Mouse (Mus musculus) WW6 (cell line): ENCODE measurements around the gene Ralgds.
"Not testable (repeated sequence)": the region's sequence is repeated elsewhere in the genome, so short reads cannot be mapped to it uniquely, and the experiment has no call there.

Source experiments
- DNase-seq: peaks from one replicate; pipeline ENCODE4 v3.0.0-alpha.2; 2013; ENCODE audit warnings: low read depth, low spot score

The Ralgds gene

DNA sequence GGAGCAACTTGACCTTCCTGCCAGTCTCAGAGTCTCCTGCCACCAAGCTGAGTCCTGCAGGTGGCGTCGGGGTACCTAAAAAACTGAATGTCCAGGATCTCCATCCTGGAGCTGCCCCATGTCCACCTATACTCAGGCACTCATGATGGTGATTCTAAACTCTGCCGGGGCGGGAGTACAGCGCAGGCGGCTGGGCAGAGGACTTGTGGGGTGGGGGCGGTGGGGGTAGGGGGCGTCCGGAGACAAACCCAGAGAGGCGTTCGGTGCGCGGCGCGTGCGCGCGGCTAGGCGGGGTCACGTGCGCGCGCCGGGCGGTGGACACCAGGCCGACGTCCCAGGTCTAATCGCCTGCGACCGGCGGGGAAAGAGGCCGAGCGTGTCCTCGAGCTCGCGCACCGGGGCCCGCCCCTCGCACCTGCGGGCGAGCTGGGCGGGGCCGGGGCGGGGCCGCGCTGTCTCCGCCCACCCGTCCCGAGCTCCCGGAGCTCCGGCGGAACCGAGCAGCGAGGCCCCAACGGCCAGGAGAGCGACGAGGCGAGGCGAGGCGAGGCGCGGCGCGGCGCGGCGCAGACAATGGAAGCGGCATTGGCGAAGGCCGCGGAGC lies at the start of gene Ralgds:
Ralgds (plus strand) TSS at position 328 of the 604 bp plus-strand sequence.
- DNase-seq, result no peak

DNA sequence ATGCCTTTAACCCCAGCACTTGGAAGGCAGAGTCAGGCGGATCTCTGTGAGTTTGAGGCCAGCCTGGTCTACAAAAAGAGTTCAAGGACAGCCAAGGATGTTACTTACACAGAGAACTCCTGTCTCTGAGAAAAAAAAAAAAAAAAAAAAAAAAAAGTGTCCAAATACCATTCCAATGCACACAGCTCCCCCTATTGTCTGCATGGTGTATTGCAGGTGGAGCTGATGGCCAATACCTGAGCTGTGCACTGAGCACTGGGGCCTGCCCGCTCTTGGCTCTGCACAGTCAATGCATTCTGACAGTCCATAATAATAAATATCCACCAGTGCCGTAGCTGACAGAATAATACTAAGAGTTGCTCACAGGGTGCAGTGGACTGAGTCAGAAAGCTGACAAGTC lies 49.0 kb upstream of the Ralgds start:
- DNase-seq, result peak; percentile 61

DNA sequence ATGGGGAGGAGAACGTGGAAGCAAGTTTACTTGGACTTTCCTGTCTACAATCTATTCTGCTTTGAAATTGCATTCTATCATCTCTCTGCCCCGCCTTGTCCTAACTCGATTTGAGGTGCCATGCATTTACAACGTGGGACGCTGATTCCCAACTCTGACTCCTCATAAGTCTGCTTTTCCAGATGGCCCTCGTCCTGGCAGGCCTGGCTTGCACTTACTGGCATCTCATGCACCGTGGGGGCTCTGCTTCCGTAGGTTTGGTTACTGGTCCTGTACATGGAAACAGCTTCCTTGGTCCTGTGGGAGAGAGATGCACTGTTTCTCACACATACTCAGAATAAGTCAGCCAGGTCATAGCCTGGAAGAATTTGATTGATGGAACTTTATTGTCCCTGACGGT lies 48.0 kb upstream of the Ralgds start:
- no peak for DNase-seq

DNA sequence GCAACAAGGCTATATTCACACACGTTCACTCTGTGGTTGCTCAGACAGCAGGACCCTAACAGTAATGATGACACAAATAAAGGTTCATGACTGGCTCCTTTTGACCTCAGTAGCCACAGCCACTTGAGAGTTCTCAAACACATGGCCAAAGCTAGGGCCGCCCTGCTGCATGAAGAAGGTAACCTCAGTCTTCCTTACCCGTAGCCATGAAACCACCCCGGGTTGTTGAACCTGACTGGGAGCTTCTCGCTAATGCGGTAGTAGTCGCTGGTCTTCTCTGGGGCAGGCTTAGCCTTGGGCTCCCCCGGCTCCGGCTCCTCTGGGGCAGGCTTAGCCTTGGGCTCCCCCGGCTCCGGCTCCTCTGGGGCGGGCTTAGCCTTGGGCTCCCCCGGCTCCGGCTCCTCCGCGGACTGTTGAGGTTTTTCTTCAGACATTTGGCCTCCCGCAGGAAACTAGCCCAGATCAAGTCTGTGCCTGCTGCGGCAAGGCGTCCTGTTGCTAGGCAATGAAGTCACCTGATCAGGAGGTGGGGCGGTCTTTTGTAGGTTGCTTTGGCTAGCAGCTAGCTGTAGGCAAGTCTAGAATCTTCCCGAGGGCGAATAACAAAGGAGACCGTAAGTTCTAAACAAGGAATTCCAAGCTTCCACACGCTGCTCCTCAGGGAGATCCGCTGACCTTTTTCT lies 46.9 kb upstream of the Ralgds start, which contains the start of gene 1700007K13Rik:
1700007K13Rik (minus strand) TSS at position 497 of the 683 bp plus-strand sequence.
- DNase-seq, result peak; percentile 82

DNA sequence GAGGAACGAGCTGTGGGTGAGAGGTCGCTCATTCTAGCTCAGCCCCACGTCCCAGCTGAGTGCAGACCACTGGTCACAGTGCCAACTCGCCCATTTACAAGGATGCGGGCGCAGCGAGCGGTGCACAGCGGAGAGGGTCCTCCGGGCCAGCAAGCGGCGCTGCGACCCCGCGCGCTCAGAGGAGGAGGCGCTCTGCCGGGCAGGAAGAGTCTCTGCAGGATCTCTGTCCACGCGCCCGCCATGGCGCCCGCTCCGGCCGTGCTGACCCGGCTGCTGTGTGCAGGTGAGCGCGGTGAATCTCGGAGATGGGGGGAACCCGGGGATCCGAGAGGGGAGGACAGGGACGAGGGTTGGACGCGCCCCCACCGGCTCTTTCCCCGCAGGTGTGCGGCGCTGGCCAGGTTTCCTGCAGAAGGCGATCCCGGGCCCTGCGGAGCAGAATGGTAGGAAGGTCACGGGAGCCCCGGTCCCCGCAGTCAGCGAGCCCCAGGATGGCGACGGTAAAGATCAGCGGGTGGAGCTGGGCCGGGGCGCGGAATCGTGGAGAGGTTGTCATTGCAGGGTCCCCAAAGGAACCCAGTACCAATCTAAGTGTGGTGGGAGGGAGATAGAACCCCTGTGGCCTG lies 45.0 kb upstream of the Ralgds start, which contains the start of gene Mrps2:
Mrps2 (plus strand) TSS at position 207 of the 626 bp plus-strand sequence.
- peak; percentile 74 for DNase-seq

DNA sequence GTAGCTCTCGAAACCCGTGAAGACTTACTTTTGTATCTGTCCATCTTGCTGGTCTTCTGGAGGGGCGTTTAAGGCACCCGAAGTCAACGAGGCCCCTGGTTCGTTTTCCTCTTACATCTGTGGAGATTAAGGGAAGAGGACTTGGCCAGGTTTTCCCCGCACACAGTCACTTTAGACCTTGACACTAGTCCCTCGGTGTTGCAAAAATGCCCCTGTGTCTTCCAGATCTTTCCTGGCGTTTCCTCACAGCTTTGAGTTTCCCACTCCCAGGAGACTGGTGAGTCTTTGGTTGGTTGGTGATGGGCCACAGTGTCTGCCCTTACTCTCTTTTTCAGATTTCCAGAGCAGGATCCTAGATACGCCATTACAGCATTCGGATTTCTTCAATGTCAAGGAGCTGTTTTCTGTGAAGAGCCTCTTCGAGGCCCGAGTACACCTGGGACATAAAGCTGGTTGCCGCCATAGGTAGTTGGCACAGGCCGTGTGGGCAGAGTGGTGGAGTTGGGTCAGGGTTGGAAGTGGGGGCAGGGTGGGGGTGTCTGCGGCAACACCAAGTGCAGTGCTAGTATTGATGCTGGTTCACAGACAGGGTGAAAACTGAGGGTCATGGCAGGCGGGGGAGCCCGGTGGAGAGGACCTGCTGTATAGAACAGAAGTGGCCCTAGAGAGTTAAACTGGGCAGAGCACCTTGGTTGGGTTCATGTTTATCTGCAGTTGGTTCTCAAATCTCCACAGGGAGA lies 44.3 kb upstream of the Ralgds start:
- DNase-seq, result no peak

DNA sequence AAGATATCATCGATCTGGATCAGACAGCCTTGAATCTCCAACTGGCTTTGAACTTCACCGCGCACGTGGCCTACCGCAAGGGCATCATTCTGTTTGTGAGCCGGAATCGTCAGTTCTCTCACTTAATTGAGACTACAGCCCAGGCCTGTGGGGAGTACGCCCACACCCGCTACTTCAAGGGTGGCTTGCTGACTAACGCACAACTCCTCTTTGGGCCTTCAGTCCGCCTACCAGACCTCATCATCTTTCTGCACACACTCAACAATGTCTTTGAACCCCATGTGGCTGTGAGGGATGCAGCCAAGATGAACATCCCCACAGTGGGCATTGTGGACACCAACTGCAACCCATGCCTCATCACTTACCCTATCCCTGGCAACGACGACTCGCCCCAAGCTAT lies 43.5 kb upstream of the Ralgds start:
- no peak for DNase-seq

DNA sequence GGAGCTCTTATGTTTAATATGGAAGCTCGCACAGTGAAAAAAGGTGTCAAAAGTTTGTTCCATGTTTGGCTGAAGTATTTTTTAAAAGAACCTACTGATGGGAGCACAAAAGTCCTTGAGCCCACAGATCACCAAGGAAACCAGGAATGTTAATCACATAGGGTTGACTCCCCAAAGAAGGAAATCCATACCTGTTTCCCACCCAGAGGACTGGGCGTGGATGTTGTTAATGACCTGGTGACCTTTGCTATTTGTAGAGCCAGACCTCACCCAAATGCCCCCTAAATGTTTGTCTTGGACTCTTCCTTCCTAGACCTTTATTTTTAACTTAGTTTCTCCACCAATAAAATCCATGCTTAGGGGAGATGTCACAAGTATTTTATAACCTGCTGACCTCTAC lies 42.3 kb upstream of the Ralgds start:
- DNase-seq, result no peak

DNA sequence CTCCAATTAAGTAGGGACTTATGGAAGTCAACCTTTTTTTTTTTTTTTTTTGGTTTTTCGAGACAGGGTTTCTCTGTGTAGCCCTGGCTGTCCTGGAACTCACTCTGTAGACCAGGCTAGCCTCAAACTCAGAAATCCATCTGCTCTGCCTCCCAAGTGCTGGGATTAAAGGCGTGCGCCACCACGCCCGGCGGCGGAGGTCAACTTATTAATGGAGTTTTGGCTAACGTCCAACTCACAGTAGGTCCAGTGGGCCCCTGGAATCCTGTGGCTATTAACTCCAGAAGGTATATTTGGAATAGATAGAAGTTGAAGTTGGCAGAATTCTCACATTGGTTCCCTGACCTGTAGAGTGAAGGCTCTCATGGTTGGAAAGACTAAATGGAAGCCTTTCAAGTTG lies 40.9 kb upstream of the Ralgds start:
- DNase-seq, result not testable (repeated sequence)

DNA sequence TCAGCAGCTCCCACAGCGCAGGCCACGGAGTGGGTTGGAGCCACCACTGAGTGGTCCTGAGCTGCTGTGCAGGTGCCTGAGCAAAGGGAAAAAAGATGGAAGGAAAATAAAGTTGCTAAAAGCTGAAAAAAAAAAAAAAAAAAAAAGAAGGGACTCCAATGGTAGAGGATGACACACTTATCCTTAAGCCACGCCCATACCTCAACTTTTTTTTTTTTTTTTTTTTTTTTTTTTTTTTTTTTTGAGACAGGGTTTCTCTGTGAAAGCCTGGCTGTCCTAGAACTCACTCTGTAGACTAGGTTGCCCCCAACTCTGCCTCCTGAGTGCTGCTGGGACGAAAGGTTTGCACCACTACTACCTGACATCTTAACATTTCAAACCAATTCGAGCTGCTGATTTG lies 34.9 kb upstream of the Ralgds start:
- not testable (repeated sequence) for DNase-seq

DNA sequence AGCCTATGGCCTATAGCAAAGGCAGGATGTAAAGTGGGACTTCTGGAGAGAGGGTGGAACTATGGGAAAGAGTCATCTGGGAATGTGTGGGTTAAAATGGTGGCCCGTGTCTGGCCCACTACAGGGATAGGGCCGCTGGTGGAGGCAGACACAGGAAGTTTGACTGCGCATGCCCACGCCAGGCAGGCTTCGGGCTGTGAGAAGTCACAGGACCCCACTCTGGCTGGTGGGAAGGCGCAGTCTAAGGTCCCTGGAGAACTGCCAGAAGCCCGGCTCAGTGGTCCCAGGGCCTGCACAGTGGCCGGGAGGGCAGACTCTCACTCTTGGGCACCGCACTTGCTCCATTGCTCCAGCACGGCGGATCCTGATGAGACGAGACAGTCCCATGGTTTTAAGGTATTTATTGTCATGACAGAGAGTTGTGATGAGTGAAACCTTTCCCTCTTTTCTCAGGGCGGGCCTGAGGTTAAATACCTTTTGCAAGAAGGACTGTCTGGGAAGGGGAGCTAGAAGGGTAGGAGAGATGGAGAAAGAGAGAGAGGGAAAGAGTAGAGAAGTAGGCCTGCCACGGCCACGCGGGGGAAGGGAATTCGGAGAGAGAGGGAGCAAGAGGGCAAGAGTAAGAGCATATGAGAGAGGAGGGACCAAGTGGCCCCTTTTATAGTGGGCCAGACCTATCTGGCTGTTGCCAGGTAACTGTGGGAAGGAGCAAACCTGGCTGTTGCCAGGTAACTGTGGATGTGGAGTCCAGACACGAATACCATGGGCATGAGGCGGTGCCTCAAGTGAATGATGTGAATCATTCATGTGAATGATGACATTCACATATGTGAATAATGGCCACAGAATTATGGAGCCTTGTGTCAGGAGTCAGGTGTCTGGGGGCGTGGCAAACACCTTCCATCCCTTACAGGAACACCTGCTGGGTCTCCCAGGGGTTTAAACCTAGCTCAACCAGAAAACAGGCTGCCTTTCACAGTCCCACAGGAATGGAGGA lies 33.4 kb upstream of the Ralgds start:
- DNase-seq, result peak; percentile 39

DNA sequence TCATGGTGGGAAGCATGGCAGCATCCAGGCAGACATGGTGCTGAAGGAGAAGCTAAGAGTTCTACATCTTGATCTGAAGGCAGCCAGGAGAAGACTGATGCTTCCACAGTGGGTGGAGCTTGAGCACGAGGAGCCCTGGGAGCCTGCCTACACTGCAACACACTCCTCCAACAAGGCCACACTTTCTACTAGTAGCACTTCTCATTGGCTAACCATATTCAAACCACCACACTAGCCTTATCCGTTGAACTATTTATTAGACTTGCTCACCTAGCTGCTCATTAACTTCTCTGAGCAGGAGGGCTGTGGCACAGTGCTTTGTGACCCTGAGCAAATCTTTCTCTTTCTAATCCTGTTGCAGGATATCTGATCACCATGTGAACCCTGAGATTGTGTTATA lies 29.1 kb upstream of the Ralgds start:
- no peak for DNase-seq

DNA sequence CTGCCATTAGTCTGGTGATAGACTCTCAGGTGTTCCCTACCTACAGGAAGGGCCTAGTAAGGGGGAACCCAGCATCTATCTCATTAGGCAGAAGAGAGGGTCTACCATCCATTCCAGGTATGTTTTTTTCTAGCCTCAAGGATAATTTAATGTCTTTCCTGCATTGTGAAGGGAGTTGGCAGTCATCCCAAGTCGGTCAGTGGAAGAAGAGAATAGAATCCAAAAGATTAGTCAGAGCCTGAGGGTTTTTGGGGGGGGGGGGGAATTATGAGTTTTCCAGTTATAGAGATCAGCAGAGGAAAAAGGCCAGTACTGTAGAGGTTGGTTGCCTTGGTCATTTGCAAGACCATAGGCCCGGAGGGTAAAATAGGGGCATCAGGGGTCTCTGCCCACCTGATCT lies 18.4 kb upstream of the Ralgds start:
- DNase-seq, result no peak

DNA sequence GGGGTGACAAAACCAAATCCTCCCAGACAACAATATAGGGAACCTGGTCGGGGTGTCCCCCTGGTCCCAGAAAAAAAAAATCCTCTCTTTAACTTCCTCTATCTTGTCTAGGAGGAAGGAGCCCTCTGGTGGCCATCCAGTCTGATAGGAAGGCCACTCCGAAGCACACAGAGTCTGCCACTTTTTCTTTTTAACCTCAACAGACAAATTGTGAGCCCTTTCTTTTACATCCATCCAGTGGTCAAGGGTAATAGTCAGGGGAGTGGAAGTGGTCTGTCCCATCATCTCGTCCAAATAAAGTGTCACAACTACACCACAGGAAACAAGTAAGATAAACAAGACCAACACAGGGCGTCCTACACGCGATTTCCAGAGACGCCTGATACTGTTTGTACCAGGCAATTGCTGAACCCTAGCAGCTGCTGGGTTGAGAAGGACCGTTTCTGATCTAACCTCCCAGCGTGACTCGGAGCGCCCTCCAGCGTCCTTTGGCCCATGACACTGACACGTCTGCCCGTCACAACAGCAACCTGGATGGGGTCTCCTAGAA lies 17.6 kb upstream of the Ralgds start:
- no peak for DNase-seq

DNA sequence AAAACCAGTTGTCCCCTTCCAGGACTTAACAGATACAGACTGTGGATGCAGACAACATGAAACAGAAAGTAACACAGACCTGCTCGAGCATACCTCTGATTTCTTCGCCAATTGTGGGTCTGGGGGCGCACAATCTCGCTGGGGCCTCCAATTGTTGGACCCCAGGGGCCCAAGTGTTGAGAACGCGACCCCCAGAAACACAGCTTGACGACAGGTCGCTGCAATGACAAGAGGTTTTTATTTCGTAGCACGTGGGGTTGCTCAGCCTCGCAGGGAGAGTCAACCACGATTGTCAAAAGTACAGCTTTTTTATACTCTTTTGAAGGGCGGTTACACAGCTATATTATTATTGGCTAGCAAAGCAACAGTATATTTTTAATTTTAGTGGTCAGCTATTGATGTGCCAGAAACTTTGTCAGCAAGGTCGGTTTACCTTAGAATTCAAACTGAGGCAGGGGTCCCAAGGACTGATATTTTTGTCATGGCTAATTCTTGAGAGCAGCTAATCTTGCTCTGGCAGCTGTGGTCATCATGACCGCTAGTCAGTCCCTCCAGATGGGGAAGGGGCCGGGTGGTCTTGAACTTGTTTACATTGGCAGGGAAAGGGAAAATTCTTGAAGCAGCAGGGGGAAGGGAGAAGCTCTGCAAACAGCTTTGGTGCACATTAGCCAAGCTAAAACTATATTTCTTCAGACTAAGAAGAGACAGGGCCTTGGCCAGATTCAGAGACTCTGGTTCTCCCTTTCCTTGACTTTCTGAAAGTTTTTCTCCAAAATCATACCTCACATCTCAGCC lies 16.9 kb upstream of the Ralgds start:
- DNase-seq, result no peak

DNA sequence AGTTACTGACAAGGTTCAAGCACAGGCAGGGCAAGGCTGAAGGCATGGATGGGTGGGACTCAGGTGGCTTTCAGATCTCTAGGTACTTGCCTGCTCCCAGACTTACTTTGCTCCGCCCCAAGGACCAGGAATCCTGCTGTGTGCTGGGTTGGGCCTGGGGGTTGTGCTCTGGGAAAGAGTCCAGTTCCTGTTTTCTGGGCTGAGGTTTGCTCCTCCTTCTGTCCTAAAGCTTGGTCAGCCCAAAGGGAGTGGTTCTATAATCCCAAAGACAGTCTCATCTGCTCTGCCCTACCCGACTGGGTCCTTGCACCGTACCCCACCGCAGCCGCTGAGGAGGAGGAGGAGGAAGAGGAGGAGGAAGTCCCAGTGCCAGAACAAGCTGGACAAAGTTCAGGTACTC lies 16.3 kb upstream of the Ralgds start, which contains the start of gene Gbgt1:
Gbgt1 (plus strand) TSS at position 221 of the 400 bp plus-strand sequence.
- no peak for DNase-seq

DNA sequence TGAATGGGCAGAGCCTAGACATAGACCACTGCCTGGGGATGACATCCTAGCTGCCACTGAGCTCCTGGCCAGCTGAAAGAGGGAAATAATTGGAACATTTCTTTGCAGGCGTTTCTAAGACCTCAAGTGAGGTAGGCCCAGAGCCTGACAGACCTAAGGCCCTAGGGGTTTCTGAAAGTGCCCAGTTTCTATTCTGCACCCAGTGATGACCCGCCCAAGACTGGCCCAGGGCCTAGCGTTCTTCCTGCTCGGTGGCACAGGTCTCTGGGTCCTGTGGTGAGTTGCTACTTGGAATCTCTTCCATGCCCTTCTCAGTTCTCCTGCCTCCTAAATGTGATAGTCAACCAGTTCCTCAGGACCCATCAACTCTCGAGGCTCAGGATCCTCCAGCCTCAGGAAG lies 15.4 kb upstream of the Ralgds start:
- no peak for DNase-seq

DNA sequence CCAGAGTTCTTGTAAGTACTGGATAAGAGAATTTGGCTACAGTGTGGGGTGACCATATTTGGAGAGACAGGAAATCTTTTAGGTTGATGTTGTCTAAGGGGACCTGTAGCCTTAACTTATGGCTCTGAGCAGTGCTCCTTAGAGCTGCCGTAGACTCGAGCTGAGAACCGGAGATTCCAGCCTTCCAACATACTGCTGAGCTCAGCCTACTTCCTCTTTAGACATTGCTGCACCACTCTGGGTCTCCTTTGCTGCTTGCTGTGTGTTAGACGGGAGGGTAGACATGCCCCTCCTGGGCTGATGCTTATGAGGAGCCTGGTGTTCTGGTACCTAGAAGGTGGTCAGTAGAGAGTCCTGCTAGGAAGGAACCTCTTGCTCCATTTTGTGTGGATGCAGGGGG lies 14.5 kb upstream of the Ralgds start:
- no peak for DNase-seq

DNA sequence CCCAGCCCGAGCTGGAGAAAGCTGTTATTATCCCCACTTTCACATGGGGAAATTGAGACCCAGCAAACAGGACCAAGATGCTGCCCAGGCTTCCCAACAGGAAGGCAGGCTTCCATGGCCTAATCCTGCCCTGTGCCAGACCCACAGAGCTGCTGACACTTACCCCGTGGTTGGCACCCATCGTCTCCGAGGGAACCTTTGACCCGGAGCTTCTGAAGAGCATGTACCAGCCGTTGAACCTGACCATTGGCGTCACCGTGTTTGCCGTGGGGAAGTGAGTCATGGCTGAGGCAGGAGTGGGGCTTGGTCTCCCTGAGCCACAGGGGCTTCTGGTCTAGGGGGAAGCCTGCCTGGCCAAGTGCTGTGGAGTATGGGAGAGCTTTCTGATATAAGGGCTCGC lies 9.9 kb upstream of the Ralgds start:
- no peak for DNase-seq

DNA sequence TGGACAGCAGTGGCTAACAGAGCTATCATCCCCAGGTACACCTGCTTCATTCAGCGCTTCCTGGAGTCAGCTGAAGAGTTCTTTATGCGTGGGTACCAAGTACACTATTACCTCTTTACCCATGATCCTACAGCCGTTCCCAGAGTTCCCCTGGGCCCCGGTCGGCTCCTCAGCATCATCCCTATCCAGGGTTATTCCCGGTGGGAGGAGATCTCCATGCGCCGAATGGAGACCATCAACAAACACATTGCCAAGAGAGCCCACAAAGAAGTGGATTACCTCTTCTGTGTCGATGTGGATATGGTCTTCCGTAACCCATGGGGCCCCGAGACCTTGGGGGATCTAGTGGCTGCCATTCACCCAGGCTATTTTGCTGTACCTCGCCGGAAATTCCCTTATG lies 8.2 kb upstream of the Ralgds start:
- DNase-seq, result no peak
